Mouse (Mus musculus): ENCODE data around the gene Atp2a1. TPM values are rescaled to one million over a fixed set of nuclear protein-coding genes. Genes with fewer than 3 reads are reported as not detected.

Atp2a1 gene
- polyA plus RNA-seq, 1 experiment from 2014 or later = 93.8 TPM

GRCm38 (mm10) chr7:126396298-126397119, 66.4 kb downstream of the Atp2a1 start, which contains the start of gene Nfatc2ip:
Nfatc2ip (minus strand) TSS chr7:126396737.
- H3K36me3 ChIP-seq = peaks cover 9% of the 10 kb centered on the region; the same call in 1 of the 2 replicates
- peak within 1 kb of the TSS; percentile 84 for H3K9ac ChIP-seq
- peaks cover 12% of the 10 kb centered on the region for H3K4me1 ChIP-seq
- peak within 1 kb of the TSS; percentile 93 for H3K4me3 ChIP-seq
- ATAC-seq (ENCODE audit: low FRiP score, low read depth) = peak; percentile 100
- no peaks in the 10 kb centered on the region for H3K27me3 ChIP-seq
- peak within 1 kb of the TSS; percentile 88 for H3K4me2 ChIP-seq (replicated peaks)
- H3K27ac ChIP-seq = no peak within 1 kb of the TSS
- under 1% methylated on average over 59 of the region's 59 CpGs for WGBS
- H3K9me3 ChIP-seq = no peaks in the 10 kb centered on the region

Other genes starting within 250 kb of the Atp2a1 start
- gene Sbk1, start 190.5 kb downstream of the Atp2a1 start, polyA plus RNA-seq (2015; fragmentation: Nextera tagmentation; extraction: Ambion mirVana) = 56.7 and 58.2 TPM in 2 replicates
- 2.9 and 3.6 TPM in 2 replicates for gene Lat, start 93.5 kb downstream of the Atp2a1 start, polyA plus RNA-seq (2015; fragmentation: Nextera tagmentation; extraction: Ambion mirVana)
- gene Spns1, start 85.7 kb downstream of the Atp2a1 start, polyA plus RNA-seq (2015; fragmentation: Nextera tagmentation; extraction: Ambion mirVana) = 61.7 and 62.4 TPM in 2 replicates
- gene Nfatc2ip, start 66.4 kb downstream of the Atp2a1 start, polyA plus RNA-seq (2015; fragmentation: Nextera tagmentation; extraction: Ambion mirVana) = 2.3 and 2.4 TPM in 2 replicates
- not detected in 2 replicates for gene Cd19, start 48.2 kb downstream of the Atp2a1 start, polyA plus RNA-seq (2015; fragmentation: Nextera tagmentation; extraction: Ambion mirVana)
- 36.6 and 37.0 TPM in 2 replicates for gene Rabep2, start 34.3 kb downstream of the Atp2a1 start, polyA plus RNA-seq (2015; fragmentation: Nextera tagmentation; extraction: Ambion mirVana)
- gene Sh2b1, start 12.3 kb upstream of the Atp2a1 start, polyA plus RNA-seq (2015; fragmentation: Nextera tagmentation; extraction: Ambion mirVana) = 56.6 and 61.4 TPM in 2 replicates
- 135 and 137 TPM in 2 replicates for gene Tufm, start 24.3 kb upstream of the Atp2a1 start, polyA plus RNA-seq (2015; fragmentation: Nextera tagmentation; extraction: Ambion mirVana)
- gene Atxn2l, start 40.3 kb upstream of the Atp2a1 start, polyA plus RNA-seq (2015; fragmentation: Nextera tagmentation; extraction: Ambion mirVana) = 49.9 and 51.8 TPM in 2 replicates
- 207 and 208 TPM in 2 replicates for gene Eif3c, start 103.3 kb upstream of the Atp2a1 start, polyA plus RNA-seq (2015; fragmentation: Nextera tagmentation; extraction: Ambion mirVana)
- 0.71 and 0.72 TPM in 2 replicates for gene Apobr, start 121.8 kb upstream of the Atp2a1 start, polyA plus RNA-seq (2015; fragmentation: Nextera tagmentation; extraction: Ambion mirVana)
- 38.6 and 38.7 TPM in 2 replicates for gene Cln3, start 122.7 kb upstream of the Atp2a1 start, polyA plus RNA-seq (2015; fragmentation: Nextera tagmentation; extraction: Ambion mirVana)
- not detected in 2 replicates for gene Il27, start 131.8 kb upstream of the Atp2a1 start, polyA plus RNA-seq (2015; fragmentation: Nextera tagmentation; extraction: Ambion mirVana)
- 3.5 and 4.7 TPM in 2 replicates for gene Nupr1, start 167.8 kb upstream of the Atp2a1 start, polyA plus RNA-seq (2015; fragmentation: Nextera tagmentation; extraction: Ambion mirVana)
- 56.8 and 63.8 TPM in 2 replicates for gene Sgf29, start 186.2 kb upstream of the Atp2a1 start, polyA plus RNA-seq (2015; fragmentation: Nextera tagmentation; extraction: Ambion mirVana)
- 4.6 and 4.8 TPM in 2 replicates for gene Sult1a1, start 213.3 kb upstream of the Atp2a1 start, polyA plus RNA-seq (2015; fragmentation: Nextera tagmentation; extraction: Ambion mirVana)
- gene Bola2, start 232.3 kb upstream of the Atp2a1 start, polyA plus RNA-seq (2015; fragmentation: Nextera tagmentation; extraction: Ambion mirVana) = 134 and 138 TPM in 2 replicates
- gene Slx1b, start 232.7 kb upstream of the Atp2a1 start, polyA plus RNA-seq (2015; fragmentation: Nextera tagmentation; extraction: Ambion mirVana) = 15.2 and 15.9 TPM in 2 replicates
- 34.1 and 36.6 TPM in 2 replicates for gene Coro1a, start 244.7 kb upstream of the Atp2a1 start, polyA plus RNA-seq (2015; fragmentation: Nextera tagmentation; extraction: Ambion mirVana)

All from limb, embryonic 13.5 days (tissue).